Mouse (Mus musculus): ENCODE measurements around the gene Slf2. TPM values are rescaled to one million over a fixed set of nuclear protein-coding genes. Genes with fewer than 3 reads are reported as not detected.

Slf2 gene
- polyA plus RNA-seq, 1 experiment: 9.1 TPM

- peaks cover 28% of the 10 kb centered on the region for H3K79me3 ChIP-seq (ENCODE audit: low read depth)
- peaks cover 52% of the 10 kb centered on the region for H3K79me2 ChIP-seq (ENCODE audit: control insufficient read depth, insufficient read depth)
- H3K36me3 ChIP-seq (ENCODE audit: control insufficient read depth, insufficient read depth): peaks cover 41% of the 10 kb centered on the region
- H3K4me3 ChIP-seq (ENCODE audit: insufficient read depth, poor library complexity, severe bottlenecking): peak within 1 kb of the TSS; percentile 91
- no peaks in the 10 kb centered on the region for H3K27me3 ChIP-seq (ENCODE audit: control insufficient read depth, insufficient read depth, insufficient read length)
- TF ChIP-seq MYOG (IDR thresholded peaks at IDR 0.05; ENCODE audit: control insufficient read depth, extremely low read depth, insufficient read length) (no peak), USF1 (IDR thresholded peaks at IDR 0.05; ENCODE audit: low read depth) (no peak), CEBPB (IDR thresholded peaks at IDR 0.05; ENCODE audit: low read depth) (no peak), MYOD1 (IDR thresholded peaks at IDR 0.05; ENCODE audit: control insufficient read depth, insufficient read length, low read depth) (no peak), MAX (IDR thresholded peaks at IDR 0.05) (no peak), CTCF (IDR thresholded peaks at IDR 0.05; ENCODE audit: control insufficient read depth, insufficient read depth, insufficient read length) (no peak), FOSL1 (IDR thresholded peaks at IDR 0.05; ENCODE audit: insufficient read depth, low read length, poor library complexity, severe bottlenecking) (no peak)
- peak within 1 kb of the TSS; percentile 82 for H3ac ChIP-seq (ENCODE audit: control insufficient read depth, insufficient read length, low read depth)
Measured at GRCm38 (mm10) chr19:45005444-45005843, 74.5 kb downstream of the Slf2 start, which contains the start of gene Twnk. Twnk (plus strand) TSS chr19:45005663.

- no peaks in the 10 kb centered on the region for H3K27me3 ChIP-seq (ENCODE audit: control insufficient read depth, insufficient read depth, insufficient read length)
- TF ChIP-seq MYOD1 (IDR thresholded peaks at IDR 0.05; ENCODE audit: control insufficient read depth, insufficient read length, low read depth) (no peak), USF1 (IDR thresholded peaks at IDR 0.05; ENCODE audit: low read depth) (peak; percentile 56), CEBPB (IDR thresholded peaks at IDR 0.05; ENCODE audit: low read depth) (no peak), MAX (IDR thresholded peaks at IDR 0.05) (peak; percentile 97)
- peaks cover 52% of the 10 kb centered on the region for H3K79me2 ChIP-seq (ENCODE audit: control insufficient read depth, insufficient read depth)
- H3K79me3 ChIP-seq (ENCODE audit: low read depth): peaks cover 28% of the 10 kb centered on the region
- H3K4me3 ChIP-seq (ENCODE audit: insufficient read depth, poor library complexity, severe bottlenecking): peak within 1 kb of the TSS; percentile 91
- H3K36me3 ChIP-seq (ENCODE audit: control insufficient read depth, insufficient read depth): peaks cover 47% of the 10 kb centered on the region
- peak within 1 kb of the TSS; percentile 82 for H3ac ChIP-seq (ENCODE audit: control insufficient read depth, insufficient read length, low read depth)
Measured at GRCm38 (mm10) chr19:45005957-45006712, 75.2 kb downstream of the Slf2 start, which contains the start of gene Mrpl43. Mrpl43 (minus strand) TSS chr19:45006442.

- no peak for TF ChIP-seq CEBPB (IDR thresholded peaks at IDR 0.05; ENCODE audit: low read depth)
- no peak for TF ChIP-seq MAX (IDR thresholded peaks at IDR 0.05)
- TF ChIP-seq FOSL1 (IDR thresholded peaks at IDR 0.05; ENCODE audit: insufficient read depth, low read length, poor library complexity, severe bottlenecking): no peak
- TF ChIP-seq MYOD1 (IDR thresholded peaks at IDR 0.05; ENCODE audit: control insufficient read depth, insufficient read length, low read depth): no peak
- TF ChIP-seq CTCF (IDR thresholded peaks at IDR 0.05; ENCODE audit: control insufficient read depth, insufficient read depth, insufficient read length): no peak
- no peak for TF ChIP-seq MYOG (IDR thresholded peaks at IDR 0.05; ENCODE audit: control insufficient read depth, extremely low read depth, insufficient read length)
- Histone ChIP-seq H3K36me3 (ENCODE audit: control insufficient read depth, insufficient read depth) (peaks cover 56% of the 10 kb centered on the region), H3K4me3 (ENCODE audit: insufficient read depth, poor library complexity, severe bottlenecking) (peak overlapping the region; percentile 91), H3ac (ENCODE audit: control insufficient read depth, insufficient read length, low read depth) (peak overlapping the region; percentile 82), H3K27me3 (ENCODE audit: control insufficient read depth, insufficient read depth, insufficient read length) (no peaks in the 10 kb centered on the region), H3K79me2 (ENCODE audit: control insufficient read depth, insufficient read depth) (peaks cover 52% of the 10 kb centered on the region), H3K79me3 (ENCODE audit: low read depth) (peaks cover 28% of the 10 kb centered on the region)
Measured at GRCm38 (mm10) chr19:45007021-45007420, 76.1 kb downstream of the Slf2 start.

GRCm38 (mm10) chr19:45007425-45008191, 76.7 kb downstream of the Slf2 start:
- H3K27me3 ChIP-seq (ENCODE audit: control insufficient read depth, insufficient read depth, insufficient read length): no peaks in the 10 kb centered on the region
- no peak for TF ChIP-seq FOSL1 (IDR thresholded peaks at IDR 0.05; ENCODE audit: insufficient read depth, low read length, poor library complexity, severe bottlenecking)
- no peak for TF ChIP-seq CEBPB (IDR thresholded peaks at IDR 0.05; ENCODE audit: low read depth)
- no peak for TF ChIP-seq MAX (IDR thresholded peaks at IDR 0.05)
- no peak for TF ChIP-seq MYOD1 (IDR thresholded peaks at IDR 0.05; ENCODE audit: control insufficient read depth, insufficient read length, low read depth)
- TF ChIP-seq USF1 (IDR thresholded peaks at IDR 0.05; ENCODE audit: low read depth): no peak
- TF ChIP-seq CTCF (IDR thresholded peaks at IDR 0.05; ENCODE audit: control insufficient read depth, insufficient read depth, insufficient read length): no peak
- TF ChIP-seq MYOG (IDR thresholded peaks at IDR 0.05; ENCODE audit: control insufficient read depth, extremely low read depth, insufficient read length): no peak
- H3K79me2 ChIP-seq (ENCODE audit: control insufficient read depth, insufficient read depth): peaks cover 52% of the 10 kb centered on the region
- peaks cover 60% of the 10 kb centered on the region for H3K36me3 ChIP-seq (ENCODE audit: control insufficient read depth, insufficient read depth)
- peaks cover 28% of the 10 kb centered on the region for H3K79me3 ChIP-seq (ENCODE audit: low read depth)
- peak overlapping the region; percentile 91 for H3K4me3 ChIP-seq (ENCODE audit: insufficient read depth, poor library complexity, severe bottlenecking)
- H3ac ChIP-seq (ENCODE audit: control insufficient read depth, insufficient read length, low read depth): peak overlapping the region; percentile 82

GRCm38 (mm10) chr19:45010646-45011045, 79.7 kb downstream of the Slf2 start:
- TF ChIP-seq MAX (IDR thresholded peaks at IDR 0.05): no peak
- no peak for TF ChIP-seq MYOD1 (IDR thresholded peaks at IDR 0.05; ENCODE audit: control insufficient read depth, insufficient read length, low read depth)
- no peak for TF ChIP-seq FOSL1 (IDR thresholded peaks at IDR 0.05; ENCODE audit: insufficient read depth, low read length, poor library complexity, severe bottlenecking)
- TF ChIP-seq USF1 (IDR thresholded peaks at IDR 0.05; ENCODE audit: low read depth): no peak
- TF ChIP-seq CTCF (IDR thresholded peaks at IDR 0.05; ENCODE audit: control insufficient read depth, insufficient read depth, insufficient read length): no peak
- no peak for TF ChIP-seq MYOG (IDR thresholded peaks at IDR 0.05; ENCODE audit: control insufficient read depth, extremely low read depth, insufficient read length)
- TF ChIP-seq CEBPB (IDR thresholded peaks at IDR 0.05; ENCODE audit: low read depth): no peak
- no peak overlapping the region for H3ac ChIP-seq (ENCODE audit: control insufficient read depth, insufficient read length, low read depth)
- peaks cover 38% of the 10 kb centered on the region for H3K79me2 ChIP-seq (ENCODE audit: control insufficient read depth, insufficient read depth)
- H3K79me3 ChIP-seq (ENCODE audit: low read depth): peaks cover 22% of the 10 kb centered on the region
- H3K4me3 ChIP-seq (ENCODE audit: insufficient read depth, poor library complexity, severe bottlenecking): no peak overlapping the region
- no peaks in the 10 kb centered on the region for H3K27me3 ChIP-seq (ENCODE audit: control insufficient read depth, insufficient read depth, insufficient read length)
- H3K36me3 ChIP-seq (ENCODE audit: control insufficient read depth, insufficient read depth): peaks cover 39% of the 10 kb centered on the region

Data from C2C12 (cell line).